Mouse (Mus musculus): ENCODE results near the gene Vtn. TPM values are rescaled to one million over a fixed set of nuclear protein-coding genes. Genes with fewer than 3 reads are reported as not detected.

Gene Vtn
- polyA plus RNA-seq (2015; fragmentation: Illumina TruSeq; extraction: RNeasy Lipid Tissue Mini Kit (QIAGEN cat#74804); ENCODE audit: insufficient read depth, low read depth, low replicate concordance) = 22.4 TPM

DNA sequence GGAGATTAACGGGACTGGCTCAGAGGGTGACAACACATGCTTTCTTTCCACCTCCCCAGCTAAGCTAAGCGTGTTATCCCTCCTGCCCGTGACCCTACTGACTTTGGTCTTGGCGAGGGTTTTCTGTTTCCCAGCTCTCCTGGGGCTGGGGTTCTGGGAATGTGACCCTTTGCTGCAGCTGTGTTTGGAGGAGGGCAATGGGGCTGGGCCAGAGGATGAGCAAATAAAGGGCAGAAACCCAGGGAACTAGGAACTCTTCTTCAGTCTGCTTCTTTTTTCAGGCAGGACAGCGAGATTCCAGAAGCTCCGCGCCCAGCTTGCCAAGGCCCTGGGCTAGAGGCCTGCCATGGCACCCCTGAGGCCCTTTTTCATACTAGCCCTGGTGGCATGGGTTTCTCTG lies at the start of gene Vtn:
Gene Vtn (plus strand): TSS at position 88 of the 400 bp plus-strand sequence.

GRCm38 (mm10) chr11:78465568-78466180 lies 33.2 kb upstream of the Vtn start, which contains the start of gene Slc46a1:
Slc46a1 (plus strand) TSS chr11:78465697.

GRCm38 (mm10) chr11:78497544-78498522 lies 1.1 kb upstream of the Vtn start, which contains the start of gene Sarm1:
Sarm1 (minus strand) TSS chr11:78497754.

DNA sequence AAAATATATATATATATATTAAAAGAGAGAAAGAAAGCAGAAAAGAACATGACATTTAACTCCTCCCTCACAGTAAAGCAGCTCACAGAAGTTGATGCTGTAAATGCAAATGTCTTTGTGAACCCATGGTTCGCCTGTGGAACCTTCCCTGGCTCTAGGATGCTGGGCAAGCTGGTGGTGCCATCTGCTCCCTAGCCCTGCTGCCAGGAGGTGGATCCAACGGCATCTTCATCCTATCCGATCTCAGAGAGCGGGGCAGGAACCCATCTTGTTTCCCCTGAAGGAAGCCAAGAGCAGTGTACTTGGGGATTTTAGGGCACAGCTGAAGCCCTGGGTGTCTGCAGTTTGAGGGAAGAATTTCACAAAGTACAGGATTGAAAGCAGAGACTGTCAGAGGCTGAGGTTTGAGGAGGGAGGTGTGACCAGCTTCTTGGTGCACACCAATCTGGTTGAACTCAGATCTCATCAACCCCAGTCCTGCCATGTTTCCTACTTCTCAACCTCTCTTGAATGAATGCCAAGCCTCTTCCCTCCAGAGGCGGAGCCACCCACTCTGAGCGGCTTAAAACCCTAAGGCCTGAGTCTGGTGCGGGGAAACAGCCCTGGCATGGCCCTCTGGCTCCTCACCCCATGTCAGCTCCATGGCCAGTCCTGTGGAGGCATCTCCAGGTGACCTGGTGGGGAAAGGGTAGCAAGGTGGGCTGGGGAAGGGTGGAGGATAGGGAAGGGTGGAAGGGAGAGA lies 4.2 kb downstream of the Vtn start, which contains the start of gene Sebox:
Gene Sebox (plus strand): TSS at position 539 of the 742 bp plus-strand sequence.

GRCm38 (mm10) chr11:78512025-78512957 lies 13.4 kb downstream of the Vtn start, which contains the start of the genes Tmem199 and Poldip2:
Tmem199 (minus strand) TSS chr11:78512172.
Poldip2 (plus strand) TSS chr11:78512193.

DNA sequence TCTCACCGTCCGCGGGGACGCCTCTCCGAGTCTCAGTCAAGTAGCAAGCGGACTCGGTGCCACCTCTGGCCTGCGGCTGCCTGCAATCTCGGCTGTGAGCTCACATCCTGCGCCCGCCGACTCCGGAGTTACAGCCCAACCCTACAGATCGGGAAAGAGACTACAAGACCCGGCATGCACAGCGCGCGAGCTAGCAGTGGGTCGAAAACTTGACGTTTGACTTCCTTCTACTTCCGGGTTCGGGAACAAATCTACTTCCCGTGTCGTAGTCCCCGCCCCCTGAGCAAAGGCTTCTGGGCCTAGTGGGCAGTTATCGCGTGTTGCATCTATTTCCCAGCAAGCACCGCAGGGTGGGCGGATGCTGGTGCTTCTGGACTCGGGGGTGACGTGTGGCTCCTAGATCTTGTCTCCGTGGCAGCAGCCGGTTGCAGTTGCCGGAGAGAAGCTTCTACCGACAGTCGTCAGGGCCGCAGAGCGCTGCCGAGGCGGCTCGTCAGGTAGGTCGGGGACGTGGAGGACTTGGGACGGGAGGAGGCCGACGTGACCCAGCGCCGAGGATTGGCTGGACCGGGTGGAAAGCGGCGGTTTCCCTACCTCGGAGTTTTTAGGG lies 37.3 kb downstream of the Vtn start, which contains the start of the genes Tnfaip1 and Ift20:
Gene Tnfaip1 (minus strand): TSS at position 253 of the 610 bp plus-strand sequence.
Gene Ift20 (plus strand): TSS at position 282 of the 610 bp plus-strand sequence.

DNA sequence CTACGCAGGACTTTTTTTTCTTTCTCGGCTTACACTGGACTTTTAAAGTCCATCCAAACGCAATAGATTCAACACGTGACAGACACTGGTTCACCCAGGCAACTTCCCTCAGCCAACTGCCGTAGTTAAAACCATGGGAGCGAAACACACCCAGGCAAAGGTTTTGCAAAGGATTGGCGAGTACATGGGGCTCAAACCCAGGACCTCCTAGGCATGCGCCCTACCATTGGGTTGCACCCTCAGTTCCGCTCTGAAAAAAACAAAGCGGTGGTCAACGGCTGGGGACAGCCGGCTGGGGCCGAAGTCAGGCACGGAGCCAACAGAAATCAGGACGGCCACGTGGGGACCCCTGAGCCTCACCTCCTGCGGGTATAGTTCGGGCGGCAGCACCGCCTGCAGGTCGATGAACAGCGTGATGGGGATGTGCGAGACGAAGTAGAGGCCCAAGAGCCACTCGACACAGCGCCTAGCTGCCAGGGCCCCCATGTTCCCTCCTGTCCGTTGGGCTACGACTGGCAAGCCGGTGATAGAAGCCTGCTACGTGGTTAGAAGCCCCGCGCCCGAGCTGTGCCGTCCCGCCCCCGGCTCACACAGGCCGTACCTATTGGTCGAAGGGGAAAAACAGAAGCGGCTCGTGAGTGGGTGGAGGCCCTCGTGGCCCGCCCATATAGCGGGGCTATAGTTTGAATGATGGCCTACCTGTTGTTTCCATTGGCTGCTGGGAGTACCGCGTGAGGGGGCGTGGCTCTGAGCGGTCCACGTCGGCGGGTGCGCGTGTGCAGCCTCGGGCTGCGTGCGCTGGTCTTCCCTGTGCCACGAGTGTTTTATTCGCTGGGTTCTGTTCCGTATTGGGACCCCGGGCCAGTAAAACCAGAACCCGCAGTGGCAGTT lies 51.5 kb downstream of the Vtn start, which contains the start of gene Tmem97:
Gene Tmem97 (minus strand): TSS at position 610 of the 891 bp plus-strand sequence.

Other genes starting within 250 kb of the Vtn start
- gene 2610507B11Rik, start 237.3 kb upstream of the Vtn start, polyA plus RNA-seq (2015; fragmentation: Illumina TruSeq; extraction: RNeasy Lipid Tissue Mini Kit (QIAGEN cat#74804); ENCODE audit: insufficient read depth, low read depth, low replicate concordance) = 29.5 TPM
- not detected for gene BC030499, start 208.2 kb upstream of the Vtn start, polyA plus RNA-seq (2015; fragmentation: Illumina TruSeq; extraction: RNeasy Lipid Tissue Mini Kit (QIAGEN cat#74804); ENCODE audit: insufficient read depth, low read depth, low replicate concordance)
- not detected for gene Spag5, start 197.6 kb upstream of the Vtn start, polyA plus RNA-seq (2015; fragmentation: Illumina TruSeq; extraction: RNeasy Lipid Tissue Mini Kit (QIAGEN cat#74804); ENCODE audit: insufficient read depth, low read depth, low replicate concordance)
- gene Aldoc, start 176.1 kb upstream of the Vtn start, polyA plus RNA-seq (2015; fragmentation: Illumina TruSeq; extraction: RNeasy Lipid Tissue Mini Kit (QIAGEN cat#74804); ENCODE audit: insufficient read depth, low read depth, low replicate concordance) = 1.1 TPM
- 7.7 TPM for gene Pigs, start 170.7 kb upstream of the Vtn start, polyA plus RNA-seq (2015; fragmentation: Illumina TruSeq; extraction: RNeasy Lipid Tissue Mini Kit (QIAGEN cat#74804); ENCODE audit: insufficient read depth, low read depth, low replicate concordance)
- 3.8 TPM for gene Unc119, start 155.6 kb upstream of the Vtn start, polyA plus RNA-seq (2015; fragmentation: Illumina TruSeq; extraction: RNeasy Lipid Tissue Mini Kit (QIAGEN cat#74804); ENCODE audit: insufficient read depth, low read depth, low replicate concordance)
- gene Foxn1, start 112.5 kb upstream of the Vtn start, polyA plus RNA-seq (2015; fragmentation: Illumina TruSeq; extraction: RNeasy Lipid Tissue Mini Kit (QIAGEN cat#74804); ENCODE audit: insufficient read depth, low read depth, low replicate concordance) = not detected
- not detected for gene Slc13a2, start 76.9 kb upstream of the Vtn start, polyA plus RNA-seq (2015; fragmentation: Illumina TruSeq; extraction: RNeasy Lipid Tissue Mini Kit (QIAGEN cat#74804); ENCODE audit: insufficient read depth, low read depth, low replicate concordance)
- gene Slc46a1, start 33.4 kb upstream of the Vtn start, polyA plus RNA-seq (2015; fragmentation: Illumina TruSeq; extraction: RNeasy Lipid Tissue Mini Kit (QIAGEN cat#74804); ENCODE audit: insufficient read depth, low read depth, low replicate concordance) = 2.1 TPM
- 2.0 TPM for gene Sarm1, start 1.3 kb upstream of the Vtn start, polyA plus RNA-seq (2015; fragmentation: Illumina TruSeq; extraction: RNeasy Lipid Tissue Mini Kit (QIAGEN cat#74804); ENCODE audit: insufficient read depth, low read depth, low replicate concordance)
- not detected for gene Sebox, start 4.4 kb downstream of the Vtn start, polyA plus RNA-seq (2015; fragmentation: Illumina TruSeq; extraction: RNeasy Lipid Tissue Mini Kit (QIAGEN cat#74804); ENCODE audit: insufficient read depth, low read depth, low replicate concordance)
- 4.0 TPM for gene Tmem199, start 13.1 kb downstream of the Vtn start, polyA plus RNA-seq (2015; fragmentation: Illumina TruSeq; extraction: RNeasy Lipid Tissue Mini Kit (QIAGEN cat#74804); ENCODE audit: insufficient read depth, low read depth, low replicate concordance)
- gene Poldip2, start 13.1 kb downstream of the Vtn start, polyA plus RNA-seq (2015; fragmentation: Illumina TruSeq; extraction: RNeasy Lipid Tissue Mini Kit (QIAGEN cat#74804); ENCODE audit: insufficient read depth, low read depth, low replicate concordance) = 12.8 TPM
- 11.8 TPM for gene Tnfaip1, start 37.2 kb downstream of the Vtn start, polyA plus RNA-seq (2015; fragmentation: Illumina TruSeq; extraction: RNeasy Lipid Tissue Mini Kit (QIAGEN cat#74804); ENCODE audit: insufficient read depth, low read depth, low replicate concordance)
- 65.8 TPM for gene Ift20, start 37.3 kb downstream of the Vtn start, polyA plus RNA-seq (2015; fragmentation: Illumina TruSeq; extraction: RNeasy Lipid Tissue Mini Kit (QIAGEN cat#74804); ENCODE audit: insufficient read depth, low read depth, low replicate concordance)
- gene Tmem97, start 51.7 kb downstream of the Vtn start, polyA plus RNA-seq (2015; fragmentation: Illumina TruSeq; extraction: RNeasy Lipid Tissue Mini Kit (QIAGEN cat#74804); ENCODE audit: insufficient read depth, low read depth, low replicate concordance) = 164 TPM
- 6.3 TPM for gene Nlk, start 198.3 kb downstream of the Vtn start, polyA plus RNA-seq (2015; fragmentation: Illumina TruSeq; extraction: RNeasy Lipid Tissue Mini Kit (QIAGEN cat#74804); ENCODE audit: insufficient read depth, low read depth, low replicate concordance)

All from pancreas, adult 10 weeks (tissue).